Mouse (Mus musculus): ENCODE results near the gene Arhgap24.

GRCm38 (mm10) chr5:102807518-102807917, 326.3 kb downstream of the Arhgap24 start:
- no peak for TF ChIP-seq CTCF (IDR thresholded peaks at IDR 0.05; ENCODE audit: low read depth, low read length)
- no peak for TF ChIP-seq POLR2A (IDR thresholded peaks at IDR 0.05; ENCODE audit: borderline replicate concordance, low read depth, low read length)
